Mouse (Mus musculus) heart, adult 2 months (tissue): ENCODE measurements around the gene Slc30a2. TPM values are rescaled to one million over a fixed set of nuclear protein-coding genes. Genes with fewer than 3 reads are reported as not detected.
A peak's percentile ranks its signal among the peaks of the same experiment; 100 is the strongest.

Experiments used
- DNase-seq, 2 experiments: peaks; one replicate each; pipeline ENCODE4 v3.0.0; 2021
- H3K27ac ChIP-seq: fragments of 200-600 bp; 2 replicates; pipeline ENCODE4 v1.8.1; 2022
- H3K27me3 ChIP-seq: fragments of 200-500 bp; 2 replicates; pipeline ENCODE4 v1.6.1; 2012; ENCODE audit warnings: mild to moderate bottlenecking, low read length, inconsistent platforms, mixed read lengths; ENCODE audit not compliant: control insufficient read depth, insufficient read depth
- H3K36me3 ChIP-seq: fragments of 200-500 bp; 2 replicates; pipeline ENCODE4 v1.6.1; 2012; ENCODE audit warnings: low read length, inconsistent platforms; ENCODE audit not compliant: control insufficient read depth, insufficient read depth
- H3K4me1 ChIP-seq: fragments of 200-500 bp; 2 replicates; pipeline ENCODE4 v1.6.1; 2011; ENCODE audit warnings: low read length; ENCODE audit not compliant: control insufficient read depth, insufficient read depth
- H3K4me3 ChIP-seq: fragments of 200-600 bp; 2 replicates; pipeline ENCODE4 v1.8.1; 2022
- H3K79me2 ChIP-seq: fragments of 200-500 bp; replicated peaks from 2 replicates; pipeline ENCODE4 v1.6.1; 2012; ENCODE audit warnings: mild to moderate bottlenecking, inconsistent platforms, low read length, moderate library complexity, mixed read lengths; ENCODE audit not compliant: control insufficient read depth, insufficient read depth
- H3K9ac ChIP-seq: fragments of 200-500 bp; 2 replicates; pipeline ENCODE4 v1.6.1; 2012; ENCODE audit warnings: low read depth, mild to moderate bottlenecking, control low read depth, inconsistent platforms, low read length, mixed read lengths
- CTCF ChIP-seq: fragments of 200-600 bp; IDR thresholded peaks from 2 replicates; pipeline ENCODE4 v1.8.1; 2022; ENCODE audit warnings: antibody characterized with exemption, mild to moderate bottlenecking, moderate library complexity
- EP300 ChIP-seq: fragments of 200-500 bp; IDR thresholded peaks from 2 replicates; pipeline ENCODE4 v1.6.1; 2011; ENCODE audit warnings: low read depth, low read length, control low read depth; ENCODE audit not compliant: insufficient read depth
- POLR2A ChIP-seq: fragments of 200-500 bp; IDR thresholded peaks from 2 replicates; pipeline ENCODE4 v1.6.1; 2011; ENCODE audit warnings: mild to moderate bottlenecking, low read depth, low read length, control low read depth; ENCODE audit not compliant: insufficient read depth
- WGBS: fragments of 180-500 bp; shearing (Covaris S2); methylation state at CpG from one replicate; pipeline ENCODE4 v1.1.7; 2018; 5-methylcytosine and 5-hydroxymethylcytosine counted together
- intact Hi-C: fragments of 180-260 bp; cut with DNase I; formaldehyde crosslinking; loops from one replicate; pipeline ENCODE4 v1.15.1; 2025
- polyA plus RNA-seq: library from polyadenylated mRNA; depleted of rRNA; stranded (reverse); fragments of >200 nt; gene quantifications from 2 replicates; pipeline ENCODE4 v1.2.3, GENCODE M21; 2012
- total RNA-seq, 2 experiments: library from RNA; stranded (reverse); gene quantifications; 2 replicates each; pipeline ENCODE4 v1.2.3; 2021

Slc30a2 gene
- total and polyA plus RNA-seq, 3 experiments = 0.12 to 0.65 (median 0.45) TPM

DNA sequence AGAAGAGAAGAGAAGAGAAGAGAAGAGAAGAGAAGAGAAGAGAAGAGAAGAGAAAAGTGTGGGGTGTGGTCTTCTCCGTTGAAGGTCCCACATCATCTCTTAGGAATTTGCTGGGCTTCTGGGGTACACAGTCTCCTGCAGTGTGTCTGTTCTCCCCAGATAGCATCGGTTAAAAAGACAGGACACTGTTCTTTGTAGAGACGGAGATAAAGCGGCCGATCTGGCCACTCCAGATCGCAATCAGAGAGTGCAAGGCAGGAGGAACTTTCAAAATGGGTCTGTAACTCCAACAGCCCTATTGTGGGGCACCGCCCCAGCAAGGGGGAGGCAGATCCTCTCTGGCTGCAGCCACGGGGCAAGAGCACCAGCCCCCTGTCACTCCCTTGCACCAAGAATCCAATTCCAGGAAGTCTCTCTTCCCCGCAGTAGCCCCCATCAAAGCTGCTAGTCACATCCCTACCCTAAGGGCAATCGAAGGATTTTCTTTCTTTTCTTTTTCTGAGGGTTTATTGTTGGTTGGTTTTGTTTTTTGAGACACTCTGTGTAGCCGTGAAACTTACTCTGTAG lies 685 bp upstream of the Slc30a2 start:
- H3K9ac ChIP-seq = no peak overlapping the region
- peaks cover 12% of the 10 kb centered on the region for H3K27me3 ChIP-seq
- TF ChIP-seq POLR2A (no peak), EP300 (no peak), CTCF (no peak)
- no peaks in the 10 kb centered on the region for H3K36me3 ChIP-seq
- H3K4me3 ChIP-seq = no peak overlapping the region
- no peak for DNase-seq
- no peaks in the 10 kb centered on the region for H3K79me2 ChIP-seq
- intact Hi-C loops = no loop called here
- WGBS = 36% methylated on average over 11 of the region's 11 CpGs
- no peaks in the 10 kb centered on the region for H3K4me1 ChIP-seq
- H3K27ac ChIP-seq = no peak overlapping the region

DNA sequence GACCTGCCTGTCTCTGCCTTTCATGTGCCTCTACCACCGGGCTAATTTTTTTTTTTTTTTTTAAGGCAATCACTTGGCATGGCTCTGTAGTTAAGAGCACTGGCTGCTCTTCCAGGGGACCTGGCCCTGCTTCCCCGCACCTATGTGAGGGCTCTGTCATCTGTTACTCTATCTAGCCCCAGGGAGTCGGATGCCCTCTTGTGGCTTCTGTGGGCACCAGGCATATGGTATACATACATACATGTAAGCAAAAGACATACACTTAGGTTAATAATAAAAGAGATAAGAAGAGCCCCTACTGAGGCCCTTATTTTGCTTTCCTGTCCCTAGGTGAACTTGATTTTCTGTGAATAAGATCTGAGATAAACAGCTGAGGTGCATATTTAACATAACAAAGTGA lies 1.6 kb downstream of the Slc30a2 start:
- intact Hi-C loops = no loop called here
- Histone ChIP-seq H3K27me3 (peaks cover 12% of the 10 kb centered on the region), H3K4me3 (no peak overlapping the region), H3K79me2 (no peaks in the 10 kb centered on the region), H3K27ac (no peak overlapping the region), H3K9ac (no peak overlapping the region), H3K36me3 (no peaks in the 10 kb centered on the region), H3K4me1 (no peaks in the 10 kb centered on the region)
- DNase-seq = no peak
- TF ChIP-seq EP300 (no peak), CTCF (0 out of 2 replicates have a peak, but pooled peaks have one; percentile 2)
- 61% methylated on average over 3 of the region's 3 CpGs for whole genome bisulfite sequencing

DNA sequence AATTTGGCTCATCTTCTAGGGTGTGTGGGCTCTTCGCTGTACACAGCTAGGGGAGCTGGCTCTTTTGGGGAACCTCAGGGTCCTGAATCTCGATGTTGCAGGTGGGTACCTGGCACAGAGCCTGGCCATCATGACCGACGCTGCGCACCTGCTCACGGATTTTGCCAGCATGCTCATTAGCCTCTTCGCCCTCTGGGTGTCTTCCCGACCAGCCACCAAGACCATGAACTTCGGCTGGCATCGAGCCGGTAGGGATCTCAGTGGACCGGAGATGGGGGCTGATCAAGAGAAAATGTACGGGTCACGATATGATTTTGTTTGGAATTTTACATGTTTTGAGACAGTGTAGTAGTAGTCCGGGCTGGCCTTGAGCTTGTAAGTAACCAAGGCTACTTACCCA lies 2.8 kb downstream of the Slc30a2 start:
- DNase-seq = no peak
- Histone ChIP-seq H3K79me2 (no peaks in the 10 kb centered on the region), H3K27me3 (peaks cover 12% of the 10 kb centered on the region), H3K4me3 (no peak overlapping the region), H3K27ac (no peak overlapping the region), H3K36me3 (no peaks in the 10 kb centered on the region), H3K4me1 (no peaks in the 10 kb centered on the region), H3K9ac (no peak overlapping the region)
- 91% methylated on average over 15 of the region's 15 CpGs for WGBS
- TF ChIP-seq CTCF (no peak), EP300 (no peak), POLR2A (no peak)
- intact Hi-C loops = no loop called here

DNA sequence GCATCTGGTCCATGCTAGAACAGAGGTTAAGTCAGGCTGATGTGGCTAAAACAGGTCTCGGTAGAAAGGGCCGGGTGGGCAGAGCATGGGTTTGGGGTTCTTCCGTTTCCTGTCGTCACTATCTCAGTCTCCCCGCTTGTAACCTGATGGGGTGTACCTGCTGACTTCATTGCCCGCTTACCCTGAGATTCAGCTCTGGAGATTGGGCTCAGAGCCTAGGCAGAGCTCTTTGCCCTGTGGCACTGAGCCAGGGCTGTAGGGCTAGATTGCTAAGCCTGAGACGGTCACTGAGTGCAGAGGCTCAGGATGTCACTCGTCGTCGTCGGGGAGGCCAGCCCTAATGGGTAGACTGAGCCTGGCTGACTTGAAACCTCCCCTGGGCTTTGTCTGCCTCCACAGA lies 5.1 kb downstream of the Slc30a2 start:
- TF ChIP-seq CTCF = no peak
- Histone ChIP-seq H3K36me3 (no peaks in the 10 kb centered on the region), H3K9ac (no peak overlapping the region), H3K4me1 (no peaks in the 10 kb centered on the region; the same call in 1 of the 2 replicates), H3K79me2 (no peaks in the 10 kb centered on the region), H3K4me3 (no peak overlapping the region), H3K27ac (no peak overlapping the region), H3K27me3 (peaks cover 10% of the 10 kb centered on the region)
- intact Hi-C loops = no loop called here
- peak; percentile 29 to 45 for DNase-seq
- WGBS = 38% methylated on average over 11 of the region's 11 CpGs

DNA sequence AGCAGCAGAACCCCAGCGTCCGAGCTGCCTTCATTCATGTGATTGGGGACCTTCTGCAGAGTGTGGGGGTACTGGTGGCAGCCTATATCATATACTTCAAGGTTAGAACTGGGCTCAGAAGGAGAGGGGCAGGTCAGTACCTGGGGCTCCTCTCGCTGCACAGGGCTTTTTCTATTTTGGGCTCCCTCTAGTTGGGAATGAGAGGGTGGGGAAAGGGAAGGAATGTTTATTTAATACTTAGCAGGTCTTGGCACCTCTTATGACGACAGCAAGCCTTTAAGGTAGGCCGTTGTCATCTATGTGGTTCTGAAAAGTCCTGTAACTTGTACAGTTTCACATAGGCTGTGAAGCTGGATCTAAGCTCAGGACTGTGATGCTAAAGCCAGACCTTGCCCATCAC lies 5.6 kb downstream of the Slc30a2 start:
- Histone ChIP-seq H3K36me3 (no peaks in the 10 kb centered on the region), H3K4me3 (no peak overlapping the region), H3K27me3 (peaks cover 5% of the 10 kb centered on the region), H3K79me2 (no peaks in the 10 kb centered on the region), H3K9ac (no peak overlapping the region), H3K4me1 (no peaks in the 10 kb centered on the region; the same call in 1 of the 2 replicates), H3K27ac (no peak overlapping the region)
- intact Hi-C loops = no loop called here
- 58% methylated on average over 5 of the region's 5 CpGs for WGBS
- TF ChIP-seq CTCF (no peak), POLR2A (no peak), EP300 (no peak)
- DNase-seq = no peak

- H3K27me3 ChIP-seq = peaks cover 2% of the 10 kb centered on the region; the same call in 1 of the 2 replicates
- 95% methylated on average over 7 of the region's 7 CpGs for WGBS
- H3K79me2 ChIP-seq = no peaks in the 10 kb centered on the region
- H3K36me3 ChIP-seq = no peaks in the 10 kb centered on the region
- H3K4me1 ChIP-seq = no peaks in the 10 kb centered on the region; the same call in 1 of the 2 replicates
- TF ChIP-seq POLR2A = no peak
- no peak for TF ChIP-seq CTCF
- no peak for TF ChIP-seq EP300
- intact Hi-C loops = no loop called here
- no peak overlapping the region for H3K9ac ChIP-seq
- H3K4me3 ChIP-seq = no peak overlapping the region
- no peak for DNase-seq
- H3K27ac ChIP-seq = no peak overlapping the region
Measured at GRCm38 (mm10) chr4:134349829-134350228, 6.8 kb downstream of the Slc30a2 start.
